Mouse (Mus musculus) megakaryocyte, embryonic 14.5 days (primary cell): ENCODE measurements around the gene Rnf169.

Experiments used
- FLI1 ChIP-seq: IDR thresholded peaks from 2 replicates; pipeline ENCODE4 v1.6.1; 2012; ENCODE audit warnings: low read length, inconsistent platforms, mixed read lengths
- GATA1 ChIP-seq: IDR thresholded peaks from 3 replicates; pipeline ENCODE4 v1.6.1; 2012; ENCODE audit warnings: mixed read lengths, low read length, inconsistent platforms, borderline replicate concordance

GRCm38 (mm10) chr7:99956095-99956494, 24.2 kb downstream of the Rnf169 start:
- no peak for TF ChIP-seq GATA1
- TF ChIP-seq FLI1, result no peak
